Comparison of ENCODE assay signal across 34 mouse cellular contexts in genomic region chr2:90528107-90528506, GRCm38 (mm10). TPM values are rescaled to one million over a fixed set of nuclear protein-coding genes. Genes with fewer than 3 reads are reported as not detected.
DNase-seq lines count a peak whose midpoint lies in the region; ATAC-seq and TF ChIP-seq lines count a peak whose summit lies in the region.
"Had no signal": no experiment of that assay in that cellular context is flagged by ENCODE, and none has a peak within 500 bp of the region (broad histone marks: within the 10 kb centered on the region; RNA-seq: fewer than 3 reads in every experiment).

No protein-coding gene starts in this region.

- no peaks in the 10 kb centered on the region for H3K36me3 ChIP-seq in hindbrain, embryonic 15.5 days
- no peaks in the 10 kb centered on the region for H3K36me3 ChIP-seq in hindbrain, embryonic 10.5 days
- no peaks in the 10 kb centered on the region for H3K36me3 ChIP-seq in CH12.LX (replicated peaks in 1 of 2; ENCODE audit: control insufficient read depth in 1 of 2, insufficient read depth in 1 of 2, low read length in 1 of 2)
- no peaks in the 10 kb centered on the region for H3K36me3 ChIP-seq in neural tube, embryonic 15.5 days
- H3K36me3 ChIP-seq in thymus, adult 2 months (ENCODE audit: control insufficient read depth, insufficient read depth, low read length), result no peaks in the 10 kb centered on the region
- H3K36me3 ChIP-seq: embryonic facial prominence, embryonic 13.5 days; forebrain, embryonic 10.5 days; G1E; heart, embryonic 13.5 days; hindbrain, embryonic 12.5 days; limb, embryonic 10.5 days; limb, embryonic 15.5 days; liver, embryonic 13.5 days; midbrain, embryonic 13.5 days had no signal

- peak; percentile 90 for TF ChIP-seq EP300 in CH12.LX (IDR thresholded peaks at IDR 0.05; ENCODE audit: low read length)

- peaks cover 8% of the 10 kb centered on the region for H3K79me2 ChIP-seq in CH12.LX (replicated peaks; ENCODE audit: control insufficient read depth, extremely low read depth, insufficient read depth, poor library complexity, severe bottlenecking)

- H3K4me3 ChIP-seq in hindbrain, embryonic 15.5 days, result no peak overlapping the region
- no peak overlapping the region for H3K4me3 ChIP-seq in hindbrain, embryonic 10.5 days
- no peak overlapping the region for H3K4me3 ChIP-seq in CH12.LX (replicated peaks in 1 of 3; ENCODE audit: low read depth in 2 of 3, low read length in 2 of 3, poor library complexity in 1 of 3)
- no peak overlapping the region for H3K4me3 ChIP-seq in neural tube, embryonic 15.5 days (replicated peaks)
- no peak overlapping the region for H3K4me3 ChIP-seq in thymus, adult 2 months (ENCODE audit: control insufficient read depth, insufficient read depth, low read length)
- H3K4me3 ChIP-seq: embryonic facial prominence, embryonic 13.5 days; forebrain, embryonic 10.5 days; gastrocnemius, adult 2 months; heart, adult 2 months; heart, embryonic 13.5 days; hindbrain, embryonic 12.5 days; limb, embryonic 10.5 days; limb, embryonic 15.5 days; liver, embryonic 13.5 days; midbrain, embryonic 13.5 days had no signal

- no peak for TF ChIP-seq POLR2A in CH12.LX (IDR thresholded peaks at IDR 0.05; ENCODE audit: low read depth, low read length)
- TF ChIP-seq POLR2A in thymus, adult 2 months (IDR thresholded peaks at IDR 0.05; ENCODE audit: control insufficient read depth, extremely low read depth, insufficient read depth, low read length, poor library complexity), result no peak

- H3K4me2 ChIP-seq in hindbrain, embryonic 15.5 days, result no peak overlapping the region
- no peak overlapping the region for H3K4me2 ChIP-seq in CH12.LX (ENCODE audit: insufficient read depth, low read depth, poor library complexity, severe bottlenecking)
- H3K4me2 ChIP-seq in neural tube, embryonic 15.5 days, result no peak overlapping the region
- H3K4me2 ChIP-seq: embryonic facial prominence, embryonic 13.5 days; heart, embryonic 13.5 days; hindbrain, embryonic 12.5 days; limb, embryonic 15.5 days; liver, embryonic 13.5 days; midbrain, embryonic 13.5 days had no signal

- 91% methylated on average over 5 of the region's 5 CpGs for WGBS in hindbrain, embryonic 15.5 days
- 91% methylated on average over 5 of the region's 5 CpGs for WGBS in hindbrain, embryonic 10.5 days
- 88% methylated on average over 5 of the region's 5 CpGs for WGBS in neural tube, embryonic 15.5 days
- 94% methylated on average over 5 of the region's 5 CpGs for WGBS in thymus, adult 2 months

- H3K4me1 ChIP-seq in hindbrain, embryonic 15.5 days (replicated peaks), result peaks cover 29% of the 10 kb centered on the region
- H3K4me1 ChIP-seq in hindbrain, embryonic 10.5 days (replicated peaks), result peaks cover 21% of the 10 kb centered on the region
- H3K4me1 ChIP-seq in CH12.LX (ENCODE audit: control insufficient read depth in 1 of 2, insufficient read depth in 2 of 2), result peaks cover 14 to 58% of the 10 kb centered on the region in 2 experiments
- peaks cover 37% of the 10 kb centered on the region for H3K4me1 ChIP-seq in neural tube, embryonic 15.5 days
- H3K4me1 ChIP-seq in thymus, adult 2 months (replicated peaks; ENCODE audit: control insufficient read depth, insufficient read depth, low read length), result no peaks in the 10 kb centered on the region
- H3K4me1 ChIP-seq: limb, embryonic 10.5 days had no signal

- no peak for DNase-seq in hindbrain, embryonic 10.5 days (ENCODE audit: low spot score)
- DNase-seq in CD4-positive helper T cell, adult 2 months (ENCODE audit: low read depth, low spot score), result peak; percentile 13
- no peak for DNase-seq in CH12.LX (ENCODE audit: extremely low read depth)
- DNase-seq in lung, postnatal 25 days (ENCODE audit: low spot score), result no peak
- no peak for DNase-seq in thymus, adult 2 months
- DNase-seq: adrenal gland, postnatal 14 days; cerebellum, adult 11-12 months; cerebellum, postnatal 10 days; gastrocnemius, adult 2 months; heart, adult 2 months; heart, postnatal 10 days; kidney, adult 8-10 months; kidney, postnatal 4 days; liver, embryonic 13.5 days; lung, adult 18-20 months; retina, postnatal 1 day; right cerebral cortex, postnatal 14 days; thymus, postnatal 25 days had no signal

- H3K27me3 ChIP-seq in hindbrain, embryonic 15.5 days, result no peaks in the 10 kb centered on the region
- H3K27me3 ChIP-seq in hindbrain, embryonic 10.5 days (ENCODE audit: insufficient read depth, poor library complexity, severe bottlenecking), result no peaks in the 10 kb centered on the region
- no peaks in the 10 kb centered on the region for H3K27me3 ChIP-seq in CH12.LX (replicated peaks)
- no peaks in the 10 kb centered on the region for H3K27me3 ChIP-seq in neural tube, embryonic 15.5 days (replicated peaks)
- H3K27me3 ChIP-seq in thymus, adult 2 months (ENCODE audit: control insufficient read depth, insufficient read depth, low read length), result no peaks in the 10 kb centered on the region
- H3K27me3 ChIP-seq: embryonic facial prominence, embryonic 13.5 days; heart, embryonic 13.5 days; hindbrain, embryonic 12.5 days; limb, embryonic 15.5 days; liver, embryonic 13.5 days; midbrain, embryonic 13.5 days; Patski had no signal

- H3K27ac ChIP-seq in hindbrain, embryonic 15.5 days (replicated peaks), result peak overlapping the region; percentile 64; the same call in 1 of the 2 replicates
- no peak overlapping the region for H3K27ac ChIP-seq in hindbrain, embryonic 10.5 days
- H3K27ac ChIP-seq in CH12.LX (ENCODE audit: insufficient read depth, low read depth), result no peak overlapping the region
- peak overlapping the region; percentile 80 for H3K27ac ChIP-seq in neural tube, embryonic 15.5 days (replicated peaks)
- H3K27ac ChIP-seq in thymus, adult 2 months (ENCODE audit: control insufficient read depth, insufficient read depth, low read length), result no peak overlapping the region
- H3K27ac ChIP-seq: embryonic facial prominence, embryonic 13.5 days; forebrain, embryonic 10.5 days; gastrocnemius, adult 2 months; heart, adult 2 months; heart, embryonic 13.5 days; kidney, postnatal 0 days; limb, embryonic 10.5 days; limb, embryonic 15.5 days; liver, embryonic 13.5 days; macrophage; midbrain, embryonic 13.5 days had no signal

- no peak; the same call in 1 of the 2 replicates for TF ChIP-seq RAD21 in CH12.LX (IDR thresholded peaks at IDR 0.05; ENCODE audit: low read depth, low read length)

- dilution Hi-C loops in CH12.LX (cut with MboI; ENCODE audit: extremely low pct_ligation_motif_present, extremely low pct_unique_long_range_greater_than_20kb, low sequenced_read_pairs), result no loop called here

- no peak overlapping the region for H3K9ac ChIP-seq in hindbrain, embryonic 15.5 days
- no peak overlapping the region for H3K9ac ChIP-seq in CH12.LX (ENCODE audit: insufficient read depth, low read depth)
- no peak overlapping the region for H3K9ac ChIP-seq in neural tube, embryonic 15.5 days (replicated peaks)
- H3K9ac ChIP-seq: embryonic facial prominence, embryonic 13.5 days; heart, embryonic 13.5 days; hindbrain, embryonic 12.5 days; limb, embryonic 15.5 days; liver, embryonic 13.5 days; midbrain, embryonic 13.5 days had no signal

- no peak for TF ChIP-seq CTCF in CH12.LX (conservative IDR thresholded peaks at IDR 0.05 in 1 of 2, IDR thresholded peaks at IDR 0.05 in 1 of 2; ENCODE audit: low read depth in 2 of 2, low read length in 2 of 2)
- TF ChIP-seq CTCF in thymus, adult 2 months (IDR thresholded peaks at IDR 0.05; ENCODE audit: borderline replicate concordance, control insufficient read depth, extremely low read depth, insufficient read depth, low read length, poor library complexity), result no peak

- in situ Hi-C loops in CH12.LX (cut with MboI; ENCODE audit: low pct_ligation_motif_present, low pct_unique_long_range_greater_than_20kb, low sequenced_read_pairs), result no loop called here

- no peak for ATAC-seq in hindbrain, embryonic 15.5 days (ENCODE audit: low FRiP score, low read depth)
- ATAC-seq in neural tube, embryonic 15.5 days (ENCODE audit: low FRiP score), result no peak
- ATAC-seq: forebrain, embryonic 16.5 days; intestine, embryonic 16.5 days; lung, postnatal 0 days; midbrain, embryonic 13.5 days; Patski had no signal

- no peaks in the 10 kb centered on the region for H3K9me3 ChIP-seq in hindbrain, embryonic 15.5 days
- H3K9me3 ChIP-seq in hindbrain, embryonic 10.5 days, result no peaks in the 10 kb centered on the region
- peaks cover 4% of the 10 kb centered on the region for H3K9me3 ChIP-seq in CH12.LX (replicated peaks; ENCODE audit: low read length)
- H3K9me3 ChIP-seq in neural tube, embryonic 15.5 days (replicated peaks), result no peaks in the 10 kb centered on the region
- H3K9me3 ChIP-seq: embryonic facial prominence, embryonic 13.5 days; forebrain, embryonic 10.5 days; G1E; heart, embryonic 13.5 days; hindbrain, embryonic 12.5 days; limb, embryonic 10.5 days; limb, embryonic 15.5 days; liver, embryonic 13.5 days; midbrain, embryonic 13.5 days had no signal

TF ChIP-seq in CH12.LX, 34 proteins besides CTCF, POLR2A, EP300 and RAD21 (continues in another document):
- TF ChIP-seq JUN (IDR thresholded peaks at IDR 0.05; ENCODE audit: insufficient read depth, low read depth, low read length) (peak; percentile 60), E2F4 (IDR thresholded peaks at IDR 0.05; ENCODE audit: insufficient replicate concordance, low read depth, low read length) (no peak), CHD2 (IDR thresholded peaks at IDR 0.05; ENCODE audit: low read length) (peak; percentile 51; the same call in 1 of the 2 replicates), USF2 (conservative IDR thresholded peaks at IDR 0.05; ENCODE audit: low read depth, low read length) (no peak), KAT2A (IDR thresholded peaks at IDR 0.05; ENCODE audit: insufficient replicate concordance, low read length) (no peak), ETS1 (conservative IDR thresholded peaks at IDR 0.05; ENCODE audit: low read depth, low read length) (peak; percentile 89), CHD1 (IDR thresholded peaks at IDR 0.05; ENCODE audit: low read depth, low read length) (no peak), MAFK (IDR thresholded peaks at IDR 0.05; ENCODE audit: insufficient replicate concordance, low read length) (peak; percentile 63), UBTF (IDR thresholded peaks at IDR 0.05; ENCODE audit: low read depth, low read length) (no peak), POLR2AphosphoS2 (IDR thresholded peaks at IDR 0.05; ENCODE audit: low read depth, low read length) (no peak), TCF12 (IDR thresholded peaks at IDR 0.05; ENCODE audit: low read depth, low read length) (peak; percentile 49; the same call in 1 of the 2 replicates), PAX5 (IDR thresholded peaks at IDR 0.05; ENCODE audit: low read length) (no peak), GABPA (IDR thresholded peaks at IDR 0.05; ENCODE audit: insufficient replicate concordance, low read depth, low read length) (no peak)

RNA-seq across cellular contexts. Expression of gene Ptprj, which starts 52.3 kb away (rescaled TPM):
- 5.7 and 6.8 TPM in 2 replicates for polyA plus RNA-seq in hindbrain, embryonic 15.5 days (2015; fragmentation: Nextera tagmentation; extraction: Ambion mirVana)
- polyA plus RNA-seq in hindbrain, embryonic 10.5 days (2016; fragmentation: Nextera tagmentation; extraction: Ambion mirVana), result 1.5 and 1.6 TPM in 2 replicates
- total RNA-seq in CH12.LX (2012; rRNA removed) (7.3 and 9.7 TPM in 2 replicates), CH12.LX (2014; rRNA removed) (6.8 and 6.9 TPM in 2 replicates)
- polyA plus RNA-seq in CH12.LX (2012; ENCODE audit: insufficient read length, low read depth), result 7.3 and 8.9 TPM in 2 replicates
- polyA plus RNA-seq in neural tube, embryonic 15.5 days (2015; fragmentation: Nextera tagmentation; extraction: Ambion mirVana), result 5.8 and 6.0 TPM in 2 replicates
- polyA plus RNA-seq in thymus, adult 2 months (2012; rRNA removed), result 5.0 and 6.5 TPM in 2 replicates

Comparison
In these comparisons a context has a peak if more than half of its experiments do, and no peak if none do; other contexts are left out.
1. H3K27ac ChIP-seq: peak in hindbrain, embryonic 15.5 days (single experiment) and neural tube, embryonic 15.5 days (single experiment); none in hindbrain, embryonic 10.5 days (single experiment), CH12.LX (single experiment) and thymus, adult 2 months (single experiment).